Mouse (Mus musculus) cortical plate, adult 2 months (tissue): ENCODE measurements around the gene Afdn. TPM values are rescaled to one million over a fixed set of nuclear protein-coding genes. Genes with fewer than 3 reads are reported as not detected.

Experiments
- H3K27ac ChIP-seq: fragments of 200-500 bp; 2 replicates; pipeline ENCODE4 v1.5.1; 2012; ENCODE audit warnings: low read length, control low read depth, inconsistent platforms; ENCODE audit not compliant: insufficient read depth
- H3K4me1 ChIP-seq: fragments of 200-500 bp; 2 replicates; pipeline ENCODE4 v1.6.1; 2011; ENCODE audit warnings: low read length; ENCODE audit not compliant: control insufficient read depth, insufficient read depth
- H3K4me3 ChIP-seq: fragments of 200-500 bp; 2 replicates; pipeline ENCODE4 v1.5.1; 2011; ENCODE audit warnings: mild to moderate bottlenecking, low read length, control low read depth; ENCODE audit not compliant: insufficient read depth
- CTCF ChIP-seq: fragments of 200-500 bp; IDR thresholded peaks from 2 replicates; pipeline ENCODE4 v1.5.1; 2011; ENCODE audit warnings: mild to moderate bottlenecking, control low read depth, low read length; ENCODE audit not compliant: insufficient read depth; ENCODE audit errors: extremely low read depth
- POLR2A ChIP-seq: fragments of 200-500 bp; IDR thresholded peaks from 2 replicates; pipeline ENCODE4 v1.6.1; 2011; ENCODE audit warnings: mild to moderate bottlenecking, low read length, control low read depth; ENCODE audit not compliant: insufficient read depth; ENCODE audit errors: extremely low read depth
- polyA plus RNA-seq: library from polyadenylated mRNA; depleted of rRNA; stranded (reverse); fragments of >200 nt; gene quantifications from 2 replicates; pipeline ENCODE4 v1.2.3, GENCODE M21; 2012

Gene Afdn
- polyA plus RNA-seq, 1 experiment, result 73.9 TPM

DNA sequence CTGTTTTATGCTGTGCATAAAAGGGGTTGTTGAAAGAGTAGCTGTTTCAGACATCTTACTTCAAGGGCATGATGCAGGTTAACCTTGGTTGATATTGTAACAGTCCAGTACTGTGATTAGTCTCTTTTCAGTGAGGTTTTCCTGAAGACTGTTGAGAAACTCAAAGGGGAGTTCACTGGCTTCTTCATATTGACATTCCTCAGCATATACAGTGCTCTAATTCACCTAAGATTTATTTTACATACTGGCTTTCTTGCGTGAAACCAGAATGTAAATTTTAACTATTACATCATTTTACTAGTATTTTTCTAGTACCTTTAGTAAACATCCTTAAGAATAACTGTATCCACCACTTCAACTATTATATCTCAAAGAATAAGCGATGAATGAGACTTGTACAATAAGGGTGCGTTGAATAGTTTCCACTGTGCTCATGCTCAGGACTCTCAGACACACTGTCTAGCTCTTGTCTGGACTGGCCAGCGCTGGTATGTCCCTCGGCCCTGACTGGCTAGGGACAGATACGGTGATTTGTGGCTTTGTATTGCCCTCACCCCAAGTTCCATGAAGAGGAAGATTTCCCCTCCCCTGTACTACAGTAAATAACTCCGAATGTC, 129.6 kb downstream of the Afdn start:
- H3K4me3 ChIP-seq, result no peak overlapping the region
- H3K27ac ChIP-seq, result no peak overlapping the region
- no peak for TF ChIP-seq POLR2A
- no peak for TF ChIP-seq CTCF
- peaks cover 2% of the 10 kb centered on the region; the same call in 1 of the 2 replicates for H3K4me1 ChIP-seq

DNA sequence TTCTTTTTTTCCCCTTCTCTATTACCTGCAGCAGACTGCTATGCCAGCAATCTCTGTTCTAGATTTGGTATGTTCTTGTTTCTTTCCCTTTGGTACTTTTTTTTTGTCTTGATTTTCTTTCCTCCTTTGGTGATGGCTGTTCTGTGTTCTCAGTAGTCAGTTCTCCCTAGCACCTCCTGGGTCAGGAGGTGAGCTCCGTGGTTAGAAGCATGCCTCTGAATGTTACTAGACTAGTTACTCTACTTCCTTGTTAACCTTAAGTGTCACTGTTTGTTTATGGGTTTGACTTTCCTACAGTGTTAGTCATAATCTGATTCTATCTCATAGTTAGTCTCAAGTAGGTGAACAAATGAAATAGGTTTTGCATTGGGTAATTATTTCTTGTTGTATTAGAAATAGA, 130.6 kb downstream of the Afdn start:
- no peak overlapping the region for H3K4me3 ChIP-seq
- no peak overlapping the region for H3K27ac ChIP-seq
- H3K4me1 ChIP-seq, result peaks cover 2% of the 10 kb centered on the region; the same call in 1 of the 2 replicates
- TF ChIP-seq CTCF (no peak), POLR2A (no peak)

DNA sequence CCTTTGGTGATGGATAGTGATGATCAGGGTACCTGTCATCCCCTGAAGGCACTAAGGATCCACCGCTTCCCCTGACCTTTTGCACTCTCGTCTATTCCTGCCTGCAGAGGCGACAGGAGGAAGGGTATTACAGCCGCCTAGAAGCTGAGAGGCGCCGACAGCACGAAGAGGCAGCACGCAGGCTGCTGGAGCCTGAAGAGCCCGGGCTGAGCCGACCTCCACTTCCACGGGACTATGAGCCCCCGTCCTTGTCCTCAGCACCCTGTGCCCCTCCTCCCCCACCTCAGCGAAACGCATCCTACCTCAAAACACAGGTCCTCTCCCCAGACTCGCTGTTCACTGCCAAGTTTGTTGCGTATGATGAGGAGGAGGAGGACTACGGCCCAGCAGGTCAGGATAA, 138.5 kb downstream of the Afdn start:
- TF ChIP-seq POLR2A (no peak), CTCF (no peak)
- Histone ChIP-seq H3K4me1 (peaks cover 2% of the 10 kb centered on the region; the same call in 1 of the 2 replicates), H3K4me3 (no peak overlapping the region), H3K27ac (no peak overlapping the region)

DNA sequence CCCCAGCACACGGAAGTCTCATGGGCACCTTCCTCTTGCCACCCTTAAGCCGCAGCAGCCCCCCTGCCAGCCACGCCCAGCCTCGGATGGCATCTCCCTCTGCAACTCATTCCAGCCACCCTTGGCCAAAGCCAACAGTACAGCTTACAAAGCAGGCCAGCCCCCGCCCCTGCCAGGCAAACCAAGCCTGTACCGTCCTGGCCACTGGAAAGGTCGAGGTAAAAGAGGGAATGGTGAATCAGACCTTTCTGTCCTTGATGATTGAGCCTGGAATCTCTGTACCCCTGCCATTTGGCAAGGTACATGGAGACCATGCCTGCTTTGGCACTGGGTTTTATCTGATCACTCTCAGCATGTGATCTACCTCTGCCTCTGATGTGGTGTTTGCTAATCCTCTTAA, 138.9 kb downstream of the Afdn start:
- TF ChIP-seq CTCF (no peak), POLR2A (no peak)
- H3K27ac ChIP-seq, result no peak overlapping the region
- no peaks in the 10 kb centered on the region for H3K4me1 ChIP-seq
- H3K4me3 ChIP-seq, result no peak overlapping the region

DNA sequence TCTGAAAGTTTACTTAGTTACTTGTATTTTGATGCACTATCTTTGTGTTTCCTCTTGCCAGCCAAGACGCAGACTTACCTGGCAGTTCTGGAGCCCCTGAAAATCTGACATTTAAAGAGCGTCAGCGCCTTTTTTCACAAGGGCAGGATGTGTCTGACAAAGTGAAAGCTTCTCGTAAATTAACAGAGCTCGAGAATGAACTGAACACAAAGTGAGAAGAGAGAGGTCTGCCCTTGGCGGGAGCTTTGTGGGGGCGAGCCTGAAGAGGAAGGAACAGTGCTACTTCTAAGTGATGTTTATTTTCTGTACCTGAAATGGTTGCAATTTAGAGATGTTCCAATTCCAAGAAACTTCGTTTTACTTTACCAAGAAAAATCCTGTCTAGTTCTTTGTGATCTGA, 143.5 kb downstream of the Afdn start:
- TF ChIP-seq CTCF, result no peak
- TF ChIP-seq POLR2A, result no peak
- Histone ChIP-seq H3K27ac (no peak overlapping the region), H3K4me1 (no peaks in the 10 kb centered on the region), H3K4me3 (no peak overlapping the region)

DNA sequence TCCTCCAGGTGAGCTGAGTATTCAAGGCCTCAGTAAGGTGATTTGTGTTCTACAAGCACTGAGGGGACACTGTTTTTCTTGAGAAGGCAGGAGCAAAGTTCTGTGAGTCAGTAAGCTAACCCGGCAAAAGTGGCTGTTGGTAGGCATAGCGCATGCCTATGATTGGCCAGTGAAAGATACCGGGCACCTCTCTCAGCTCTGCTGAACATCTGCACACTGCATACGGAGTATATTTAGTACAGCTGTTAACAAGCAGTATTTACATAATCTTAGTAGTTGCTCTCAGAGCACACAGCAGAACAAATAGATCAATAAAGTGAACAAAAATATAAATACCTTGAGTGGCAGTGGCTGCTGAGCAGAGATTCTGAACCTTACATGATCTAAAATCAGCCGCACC, 146.7 kb downstream of the Afdn start:
- TF ChIP-seq CTCF, result no peak
- no peak for TF ChIP-seq POLR2A
- no peak overlapping the region for H3K4me3 ChIP-seq
- no peak overlapping the region for H3K27ac ChIP-seq
- H3K4me1 ChIP-seq, result no peaks in the 10 kb centered on the region

DNA sequence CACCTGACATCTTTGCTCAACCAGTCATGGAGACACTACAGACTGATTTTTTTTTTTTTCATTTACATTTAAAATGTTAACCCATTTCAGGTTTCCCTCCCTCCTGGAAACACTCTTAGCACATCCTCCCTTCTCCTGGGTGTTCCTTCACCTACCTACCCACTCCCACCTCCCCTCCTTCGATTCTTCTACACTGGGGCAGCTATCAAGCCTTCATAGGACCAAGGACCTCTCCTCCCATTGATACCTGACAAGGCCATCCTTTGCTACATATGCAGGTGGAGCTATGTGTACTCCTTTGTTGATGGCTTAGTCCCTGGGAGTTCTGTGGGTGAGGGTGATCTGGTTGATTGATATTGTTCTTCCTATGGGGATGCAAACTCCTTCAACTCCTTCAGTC, 147.3 kb downstream of the Afdn start:
- Histone ChIP-seq H3K4me3 (no peak overlapping the region), H3K4me1 (no peaks in the 10 kb centered on the region), H3K27ac (no peak overlapping the region)
- TF ChIP-seq CTCF (no peak), POLR2A (no peak)

DNA sequence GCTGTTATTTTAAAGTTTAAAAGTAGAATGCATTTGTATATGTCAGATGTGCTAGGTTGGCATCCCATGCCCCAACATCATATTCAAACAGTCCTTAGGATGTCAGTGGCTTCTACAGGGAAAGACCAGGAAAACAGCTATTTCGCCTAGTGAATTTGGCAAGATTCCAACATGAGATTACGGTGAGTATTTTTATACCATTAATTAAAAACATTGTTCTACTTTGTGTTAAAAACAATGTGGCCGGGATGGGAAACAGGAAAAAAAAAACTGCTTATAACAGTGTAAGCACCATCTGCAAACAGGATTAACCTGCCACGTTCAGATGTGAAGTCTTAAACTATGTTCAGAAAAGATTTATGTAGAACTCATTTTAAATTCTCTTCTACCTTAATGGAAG, 153.6 kb downstream of the Afdn start:
- no peak overlapping the region for H3K27ac ChIP-seq
- no peak for TF ChIP-seq CTCF
- no peak for TF ChIP-seq POLR2A
- no peak overlapping the region for H3K4me3 ChIP-seq
- H3K4me1 ChIP-seq, result no peaks in the 10 kb centered on the region; the same call in 1 of the 2 replicates

DNA sequence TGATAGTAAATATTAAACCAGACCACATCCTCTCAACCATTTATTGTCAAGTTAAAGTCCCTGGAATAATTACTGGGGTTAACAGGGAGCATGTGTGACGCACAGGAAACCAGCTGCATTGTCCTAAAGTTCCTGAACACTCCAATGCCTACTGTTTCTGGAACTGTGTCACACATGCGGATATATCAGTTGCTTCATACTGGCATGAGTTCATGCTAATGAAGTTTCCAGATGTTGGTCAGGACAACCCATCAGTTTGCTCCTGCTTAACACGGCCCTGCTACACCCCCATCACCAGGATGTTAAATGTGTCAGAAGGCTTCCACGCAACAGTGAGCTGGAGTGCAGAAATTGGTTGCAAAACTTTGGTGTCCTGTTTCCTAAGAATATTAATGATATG, 154.2 kb downstream of the Afdn start:
- H3K4me3 ChIP-seq, result no peak overlapping the region
- H3K4me1 ChIP-seq, result no peaks in the 10 kb centered on the region; the same call in 1 of the 2 replicates
- TF ChIP-seq CTCF, result no peak
- TF ChIP-seq POLR2A, result no peak

DNA sequence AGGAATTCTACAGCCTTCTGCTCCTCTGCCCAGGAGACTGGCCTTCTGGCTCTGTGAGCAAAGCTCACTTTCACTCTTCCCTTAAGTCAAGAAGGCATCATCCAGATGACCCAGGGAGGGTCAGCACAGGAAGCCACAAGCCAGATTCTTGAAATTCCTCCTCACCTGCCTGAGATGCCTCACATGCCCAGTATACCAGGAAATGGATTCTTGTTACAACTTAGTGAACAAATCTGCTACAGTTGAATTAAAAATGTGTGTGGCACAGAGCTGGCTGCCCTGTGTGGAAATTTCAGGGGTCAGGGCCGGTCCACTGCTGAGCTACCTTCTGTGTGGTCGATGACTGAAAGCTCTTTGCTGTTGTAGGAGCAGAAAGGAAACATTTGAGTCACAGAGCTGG, 160.4 kb downstream of the Afdn start:
- TF ChIP-seq POLR2A (no peak), CTCF (no peak)
- Histone ChIP-seq H3K27ac (no peak overlapping the region), H3K4me1 (peaks cover 2% of the 10 kb centered on the region; the same call in 1 of the 2 replicates), H3K4me3 (no peak overlapping the region)

More for the DNA sequence above, 154.2 kb downstream of the Afdn start:
- H3K27ac ChIP-seq, result no peak overlapping the region

DNA sequence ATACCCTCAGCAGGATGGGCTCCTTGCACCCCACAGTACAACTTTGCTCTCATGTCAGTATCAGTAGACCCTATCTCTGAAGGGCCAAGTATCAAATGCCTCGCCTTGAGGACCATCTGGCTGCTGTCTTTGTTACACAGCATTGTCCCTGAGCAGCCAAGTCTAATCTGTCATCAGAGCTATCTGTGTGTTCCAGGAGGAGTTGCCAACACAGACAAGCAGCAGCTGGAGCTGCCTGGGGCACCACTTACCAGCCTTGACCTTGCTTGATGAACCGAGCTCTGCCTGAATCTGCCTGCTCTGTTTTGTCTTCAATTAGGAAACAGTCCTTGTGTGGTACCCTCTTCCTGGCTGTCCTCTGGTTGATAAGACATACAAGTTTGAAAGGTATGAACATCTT, 163.1 kb downstream of the Afdn start:
- peaks cover 2% of the 10 kb centered on the region; the same call in 1 of the 2 replicates for H3K4me1 ChIP-seq
- no peak overlapping the region for H3K4me3 ChIP-seq
- TF ChIP-seq CTCF, result no peak
- no peak for TF ChIP-seq POLR2A
- no peak overlapping the region for H3K27ac ChIP-seq
